ENCODE assay signal across 9 mouse cellular contexts in genomic region chr11:100200104-100200820, GRCm38 (mm10). TPM values are rescaled to one million over a fixed set of nuclear protein-coding genes. Genes with fewer than 3 reads are reported as not detected.
A peak's percentile ranks its signal among the peaks of the same experiment; 100 is the strongest.
DNase-seq lines count a peak whose midpoint lies in the region; ATAC-seq lines count a peak whose summit lies in the region.
"Had no signal": no experiment of that assay in that cellular context is flagged by ENCODE, and none has a peak within 500 bp of the region (broad histone marks: within the 10 kb centered on the region; RNA-seq: fewer than 3 reads in every experiment).

No protein-coding gene starts in this region.

- H3K27me3 ChIP-seq in midbrain, embryonic 13.5 days = no peaks in the 10 kb centered on the region

- 47% methylated on average over 8 of the region's 8 CpGs for WGBS in large intestine, adult 2 months
- 41% methylated on average over 8 of the region's 8 CpGs for WGBS in midbrain, embryonic 13.5 days

- no peak for ATAC-seq in midbrain, embryonic 13.5 days

- H3K4me2 ChIP-seq in midbrain, embryonic 13.5 days (replicated peaks) = no peak overlapping the region

- H3K9ac ChIP-seq in midbrain, embryonic 13.5 days (replicated peaks) = no peak overlapping the region

- no peaks in the 10 kb centered on the region for H3K36me3 ChIP-seq in midbrain, embryonic 13.5 days

- no peak overlapping the region for H3K27ac ChIP-seq in midbrain, embryonic 13.5 days

- H3K9me3 ChIP-seq in midbrain, embryonic 13.5 days = no peaks in the 10 kb centered on the region

- no peaks in the 10 kb centered on the region for H3K4me1 ChIP-seq in midbrain, embryonic 13.5 days (replicated peaks)

- no peak overlapping the region for H3K4me3 ChIP-seq in midbrain, embryonic 13.5 days (replicated peaks)

- DNase-seq in cerebellum, adult 9-11 months = peak; percentile 1
- DNase-seq in cerebellum, adult 11-12 months = no peak
- DNase-seq in left cerebral cortex, adult 18-20 months (ENCODE audit: low spot score in 2 of 2) = peak; percentile 67 to 72
- no peak for DNase-seq in left cerebral cortex, adult 8-10 months (ENCODE audit: low spot score in 2 of 2)
- peak; percentile 63 for DNase-seq in WW6 (ENCODE audit: low read depth, low spot score)
- peak; percentile 11 for DNase-seq in large intestine, adult 2 months (ENCODE audit: low read depth, low spot score)
- DNase-seq in mesoderm, embryonic 11.5 days (ENCODE audit: low read depth, low spot score) = peak; percentile 43

RNA-seq across cellular contexts. Expression of gene Krt14, which starts 7.1 kb away (rescaled TPM):
- total RNA-seq in left cerebral cortex, adult 18-20 months (2021) = not detected
- not detected for total RNA-seq in left cerebral cortex, adult 8-10 months (2022)
- 0.16 TPM in 1 of 2 replicates, not detected in the other for polyA plus RNA-seq in large intestine, adult 2 months (2012; rRNA removed)
- 0.15 and 0.22 TPM in 2 replicates for polyA plus RNA-seq in midbrain, embryonic 13.5 days (2015; fragmentation: Nextera tagmentation; extraction: Ambion mirVana)
- total RNA-seq: heart, adult 18-20 months had no signal

RNA-seq across cellular contexts. Expression of gene Krt9, which starts 7.2 kb away (rescaled TPM):
- 1 to 10 TPM; 3.8 to 4.9 TPM for total RNA-seq in left cerebral cortex, adult 18-20 months (2021)
- 1 to 10 TPM; 4.2 to 5.0 (median 4.4) TPM for total RNA-seq in left cerebral cortex, adult 8-10 months (2022)
- not detected in 2 replicates for polyA plus RNA-seq in large intestine, adult 2 months (2012; rRNA removed)
- not detected in 2 replicates for polyA plus RNA-seq in midbrain, embryonic 13.5 days (2015; fragmentation: Nextera tagmentation; extraction: Ambion mirVana)
- total RNA-seq: heart, adult 18-20 months had no signal

RNA-seq across cellular contexts. Expression of gene Krt16, which starts 48.4 kb away (rescaled TPM):
- total RNA-seq in left cerebral cortex, adult 18-20 months (2021) = not detected
- not detected for total RNA-seq in left cerebral cortex, adult 8-10 months (2022)
- polyA plus RNA-seq in large intestine, adult 2 months (2012; rRNA removed) = 0.07 TPM in 2 replicates
- polyA plus RNA-seq in midbrain, embryonic 13.5 days (2015; fragmentation: Nextera tagmentation; extraction: Ambion mirVana) = not detected in 2 replicates
- total RNA-seq: heart, adult 18-20 months had no signal

RNA-seq across cellular contexts. Expression of gene Krt19, which starts 51.8 kb away (rescaled TPM):
- not detected for total RNA-seq in left cerebral cortex, adult 18-20 months (2021)
- not detected for total RNA-seq in left cerebral cortex, adult 8-10 months (2022)
- 2,546 and 2,690 TPM in 2 replicates for polyA plus RNA-seq in large intestine, adult 2 months (2012; rRNA removed)
- 0.86 and 1.4 TPM in 2 replicates for polyA plus RNA-seq in midbrain, embryonic 13.5 days (2015; fragmentation: Nextera tagmentation; extraction: Ambion mirVana)

Comparison
In these comparisons a context has a peak if more than half of its experiments do, and no peak if none do; other contexts are left out.
1. DNase-seq: peak in cerebellum, adult 9-11 months (single experiment), left cerebral cortex, adult 18-20 months (2 of 2), WW6 (single experiment), large intestine, adult 2 months (single experiment) and mesoderm, embryonic 11.5 days (single experiment); none in cerebellum, adult 11-12 months (single experiment) and left cerebral cortex, adult 8-10 months (0 of 2).